ENCODE assay signal across 12 mouse cellular contexts in genomic region chr8:57958121-57958901, GRCm38 (mm10).
DNase-seq lines count a peak whose midpoint lies in the region; ATAC-seq lines count a peak whose summit lies in the region.
"Had no signal": no experiment of that assay in that cellular context is flagged by ENCODE, and none has a peak within 500 bp of the region (broad histone marks: within the 10 kb centered on the region; RNA-seq: fewer than 3 reads in every experiment).

No protein-coding gene starts in this region.

- H3K4me1 ChIP-seq in hindbrain, embryonic 12.5 days, result peaks cover 19% of the 10 kb centered on the region
- peaks cover 8% of the 10 kb centered on the region for H3K4me1 ChIP-seq in hindbrain, embryonic 14.5 days (replicated peaks; ENCODE audit: control insufficient read depth, insufficient read depth, low read length)
- H3K4me1 ChIP-seq in midbrain, embryonic 12.5 days, result peaks cover 4% of the 10 kb centered on the region; the same call in 1 of the 2 replicates
- H3K4me1 ChIP-seq in midbrain, embryonic 14.5 days (ENCODE audit: control insufficient read depth, insufficient read depth, low read length), result peaks cover 6% of the 10 kb centered on the region
- peaks cover 5% of the 10 kb centered on the region; the same call in 1 of the 2 replicates for H3K4me1 ChIP-seq in embryonic facial prominence, embryonic 15.5 days
- 0 out of 2 replicates have a peak, but pooled peaks cover 3% of the 10 kb centered on the region for H3K4me1 ChIP-seq in stomach, embryonic 16.5 days (ENCODE audit: control insufficient read depth, insufficient read depth, low read length)

- peak overlapping the region; percentile 40; the same call in 1 of the 2 replicates for H3K27ac ChIP-seq in hindbrain, embryonic 12.5 days
- no peak overlapping the region for H3K27ac ChIP-seq in hindbrain, embryonic 14.5 days
- no peak overlapping the region for H3K27ac ChIP-seq in midbrain, embryonic 12.5 days (replicated peaks)
- H3K27ac ChIP-seq in midbrain, embryonic 14.5 days (replicated peaks; ENCODE audit: low read depth, low read length), result no peak overlapping the region
- H3K27ac ChIP-seq in embryonic facial prominence, embryonic 15.5 days (replicated peaks), result no peak overlapping the region
- no peak overlapping the region for H3K27ac ChIP-seq in stomach, embryonic 16.5 days (ENCODE audit: low read length)
- H3K27ac ChIP-seq: liver, embryonic 14.5 days had no signal

- no peaks in the 10 kb centered on the region for H3K9me3 ChIP-seq in hindbrain, embryonic 12.5 days (replicated peaks)
- H3K9me3 ChIP-seq in hindbrain, embryonic 14.5 days (ENCODE audit: control insufficient read depth, low read length), result no peaks in the 10 kb centered on the region
- H3K9me3 ChIP-seq in midbrain, embryonic 12.5 days, result no peaks in the 10 kb centered on the region
- H3K9me3 ChIP-seq in midbrain, embryonic 14.5 days (ENCODE audit: control insufficient read depth, low read length), result no peaks in the 10 kb centered on the region
- H3K9me3 ChIP-seq in embryonic facial prominence, embryonic 15.5 days (replicated peaks), result no peaks in the 10 kb centered on the region
- H3K9me3 ChIP-seq in stomach, embryonic 16.5 days (replicated peaks; ENCODE audit: control insufficient read depth, low read length), result no peaks in the 10 kb centered on the region

- WGBS in hindbrain, embryonic 12.5 days, result 22% methylated on average over 16 of the region's 16 CpGs
- WGBS in hindbrain, embryonic 14.5 days, result 23% methylated on average over 16 of the region's 16 CpGs
- WGBS in midbrain, embryonic 12.5 days, result 40% methylated on average over 16 of the region's 16 CpGs
- WGBS in midbrain, embryonic 14.5 days, result 35% methylated on average over 16 of the region's 16 CpGs
- WGBS in embryonic facial prominence, embryonic 15.5 days, result 21% methylated on average over 16 of the region's 16 CpGs
- 23% methylated on average over 16 of the region's 16 CpGs for WGBS in stomach, embryonic 16.5 days

- H3K4me2 ChIP-seq in hindbrain, embryonic 12.5 days (replicated peaks), result no peak overlapping the region
- H3K4me2 ChIP-seq in hindbrain, embryonic 14.5 days (replicated peaks), result no peak overlapping the region
- no peak overlapping the region for H3K4me2 ChIP-seq in midbrain, embryonic 12.5 days (replicated peaks)
- H3K4me2 ChIP-seq in midbrain, embryonic 14.5 days (ENCODE audit: low read length), result no peak overlapping the region
- no peak overlapping the region for H3K4me2 ChIP-seq in embryonic facial prominence, embryonic 15.5 days (replicated peaks)
- H3K4me2 ChIP-seq in stomach, embryonic 16.5 days (ENCODE audit: low read depth, low read length), result 0 out of 2 replicates have a peak overlapping the region, but pooled peaks have one; percentile 17

- ATAC-seq in hindbrain, embryonic 12.5 days (ENCODE audit: low FRiP score), result peak; percentile 49
- ATAC-seq in hindbrain, embryonic 14.5 days (ENCODE audit: low FRiP score), result no peak
- peak; percentile 68; the same call in 1 of the 2 replicates for ATAC-seq in midbrain, embryonic 12.5 days (ENCODE audit: low FRiP score, low read depth)
- no peak for ATAC-seq in midbrain, embryonic 14.5 days (ENCODE audit: low FRiP score, low TSS enrichment)
- ATAC-seq in embryonic facial prominence, embryonic 15.5 days (ENCODE audit: insufficient number of reproducible peaks, low FRiP score, low TSS enrichment, low read depth), result peak; percentile 39; the same call in 1 of the 2 replicates
- no peak for ATAC-seq in stomach, embryonic 16.5 days (ENCODE audit: insufficient read depth, low FRiP score)

- no peaks in the 10 kb centered on the region for H3K27me3 ChIP-seq in hindbrain, embryonic 12.5 days
- H3K27me3 ChIP-seq in hindbrain, embryonic 14.5 days (ENCODE audit: control insufficient read depth, insufficient read depth, low read length), result no peaks in the 10 kb centered on the region
- no peaks in the 10 kb centered on the region for H3K27me3 ChIP-seq in midbrain, embryonic 12.5 days
- H3K27me3 ChIP-seq in midbrain, embryonic 14.5 days (ENCODE audit: control insufficient read depth, insufficient read depth, low read length), result no peaks in the 10 kb centered on the region
- no peaks in the 10 kb centered on the region for H3K27me3 ChIP-seq in embryonic facial prominence, embryonic 15.5 days
- H3K27me3 ChIP-seq in stomach, embryonic 16.5 days (ENCODE audit: control insufficient read depth, insufficient read depth, low read length), result no peaks in the 10 kb centered on the region

- no peaks in the 10 kb centered on the region for H3K36me3 ChIP-seq in hindbrain, embryonic 12.5 days
- no peaks in the 10 kb centered on the region for H3K36me3 ChIP-seq in hindbrain, embryonic 14.5 days (replicated peaks; ENCODE audit: control insufficient read depth, insufficient read depth)
- H3K36me3 ChIP-seq in midbrain, embryonic 12.5 days, result no peaks in the 10 kb centered on the region
- no peaks in the 10 kb centered on the region for H3K36me3 ChIP-seq in midbrain, embryonic 14.5 days (ENCODE audit: control insufficient read depth, insufficient read depth, low read length)
- no peaks in the 10 kb centered on the region for H3K36me3 ChIP-seq in embryonic facial prominence, embryonic 15.5 days
- no peaks in the 10 kb centered on the region for H3K36me3 ChIP-seq in stomach, embryonic 16.5 days (ENCODE audit: control insufficient read depth, insufficient read depth, low read length)

- no peak overlapping the region for H3K4me3 ChIP-seq in hindbrain, embryonic 12.5 days
- H3K4me3 ChIP-seq in hindbrain, embryonic 14.5 days (replicated peaks; ENCODE audit: low read length), result no peak overlapping the region
- no peak overlapping the region for H3K4me3 ChIP-seq in midbrain, embryonic 12.5 days
- H3K4me3 ChIP-seq in midbrain, embryonic 14.5 days (replicated peaks; ENCODE audit: low read depth, low read length), result no peak overlapping the region
- H3K4me3 ChIP-seq in embryonic facial prominence, embryonic 15.5 days (replicated peaks), result no peak overlapping the region
- H3K4me3 ChIP-seq in stomach, embryonic 16.5 days (replicated peaks; ENCODE audit: low read length), result no peak overlapping the region

- H3K9ac ChIP-seq in hindbrain, embryonic 12.5 days, result no peak overlapping the region
- no peak overlapping the region for H3K9ac ChIP-seq in hindbrain, embryonic 14.5 days
- H3K9ac ChIP-seq in midbrain, embryonic 12.5 days (replicated peaks), result no peak overlapping the region; the same call in 1 of the 2 replicates
- H3K9ac ChIP-seq in midbrain, embryonic 14.5 days (replicated peaks; ENCODE audit: low read length), result no peak overlapping the region
- no peak overlapping the region for H3K9ac ChIP-seq in embryonic facial prominence, embryonic 15.5 days
- H3K9ac ChIP-seq in stomach, embryonic 16.5 days (ENCODE audit: low read length), result no peak overlapping the region
- H3K9ac ChIP-seq: liver, embryonic 14.5 days had no signal

- no peak for DNase-seq in hindbrain, embryonic 14.5 days (ENCODE audit: low spot score)
- no peak for DNase-seq in midbrain, embryonic 14.5 days
- no peak for DNase-seq in spleen, postnatal 4 days (ENCODE audit: low spot score in 2 of 2)
- DNase-seq in adrenal gland, adult 8-10 months, result no peak
- DNase-seq: adrenal gland, postnatal 36 days; cerebellum, postnatal 25 days; thymus, postnatal 25 days had no signal

Comparison
In these comparisons a context has a peak if more than half of its experiments do, and no peak if none do; other contexts are left out.
1. ATAC-seq: peak in hindbrain, embryonic 12.5 days (single experiment), midbrain, embryonic 12.5 days (single experiment) and embryonic facial prominence, embryonic 15.5 days (single experiment); none in hindbrain, embryonic 14.5 days (single experiment), midbrain, embryonic 14.5 days (single experiment) and stomach, embryonic 16.5 days (single experiment).